Mouse (Mus musculus) activated CD4-positive, CD25-positive, alpha-beta regulatory T cell, adult 4 months (primary cell): ENCODE measurements around the gene Bex4. TPM values are rescaled to one million over a fixed set of nuclear protein-coding genes. Genes with fewer than 3 reads are reported as not detected.

Experiments
- polyA plus RNA-seq, 2 experiments: library from polyadenylated mRNA; unstranded; fragments of 100-300 nt; shearing (Covaris generic); gene quantifications; one replicate each; pipeline ENCODE4 v1.2.1; 2017

Gene Bex4
- polyA plus RNA-seq, 2 experiments from 2014 or later, result not detected

Other genes with a start within 250 kb of the Bex4 start
- 1 to 10 TPM; 5.1 to 6.0 TPM for gene Arxes2, start 145.2 kb upstream of the Bex4 start, polyA plus RNA-seq
- not detected for gene Arxes1, start 105.6 kb upstream of the Bex4 start, polyA plus RNA-seq
- under 1 TPM in 1 of 2 experiments, not detected in 1; 0.75 TPM for gene Bex2, start 70.8 kb upstream of the Bex4 start, polyA plus RNA-seq
- gene Nxf3, start 53.7 kb upstream of the Bex4 start, polyA plus RNA-seq, result not detected
- gene Tceal8, start 33.3 kb downstream of the Bex4 start, polyA plus RNA-seq, result 1 to 10 TPM in 1 of 2 experiments, under 1 TPM in 1; 0.40 to 1.5 TPM
- not detected for gene Tceal5, start 64.9 kb downstream of the Bex4 start, polyA plus RNA-seq
- gene Tceal7, start 75.8 kb downstream of the Bex4 start, polyA plus RNA-seq, result not detected
- not detected for gene Bex1, start 76.5 kb downstream of the Bex4 start, polyA plus RNA-seq
- gene Tceal9, start 106.1 kb downstream of the Bex4 start, polyA plus RNA-seq, result 10 to 100 TPM; 57.9 to 72.5 TPM
- 10 to 100 TPM; 72.1 to 86.9 TPM for gene Bex3, start 131.3 kb downstream of the Bex4 start, polyA plus RNA-seq